Mouse (Mus musculus) forebrain, embryonic 14.5 days (tissue): ENCODE results near the gene Pnisr. TPM values are rescaled to one million over a fixed set of nuclear protein-coding genes. Genes with fewer than 3 reads are reported as not detected.

Source experiments
- ATAC-seq: fragments of 200-750 bp; cut with Nextera tagmentation; 2 replicates; pipeline ENCODE4 v1.8.0; 2017; ENCODE audit warnings: mild to moderate bottlenecking, moderate library complexity
- DNase-seq: peaks from one replicate; pipeline ENCODE4 v3.0.0-alpha.2; 2015; ENCODE audit warnings: low spot score
- H3K27ac ChIP-seq: fragments of 300-500 bp; sonication (generic); 2 replicates; pipeline ENCODE4 v1.5.1; 2014; ENCODE audit warnings: low read depth, mild to moderate bottlenecking, control low read depth, low read length, moderate library complexity
- H3K27me3 ChIP-seq: fragments of 300-500 bp; sonication (generic); replicated peaks from 2 replicates; pipeline ENCODE4 v1.6.1; 2014; ENCODE audit warnings: low read length, control low read depth, mixed read lengths; ENCODE audit not compliant: control insufficient read depth, insufficient read depth
- H3K36me3 ChIP-seq: fragments of 300-500 bp; sonication (generic); 2 replicates; pipeline ENCODE4 v1.6.1; 2014; ENCODE audit warnings: low read length, control low read depth; ENCODE audit not compliant: control insufficient read depth, insufficient read depth
- H3K4me1 ChIP-seq: fragments of 300-500 bp; sonication (generic); 2 replicates; pipeline ENCODE4 v1.6.1; 2014; ENCODE audit warnings: antibody characterized with exemption, low read length, control low read depth; ENCODE audit not compliant: control insufficient read depth, insufficient read depth
- H3K4me2 ChIP-seq: fragments of 300-500 bp; sonication (generic); 2 replicates; pipeline ENCODE4 v1.6.1; 2014; ENCODE audit warnings: mild to moderate bottlenecking, control low read depth, low read length
- H3K4me3 ChIP-seq: fragments of 300-500 bp; sonication (generic); 2 replicates; pipeline ENCODE4 v1.5.1; 2014; ENCODE audit warnings: low read depth, low read length, control low read depth
- H3K9ac ChIP-seq: fragments of 300-500 bp; sonication (generic); 2 replicates; pipeline ENCODE4 v1.6.1; 2014; ENCODE audit warnings: mild to moderate bottlenecking, low read length, control low read depth, moderate library complexity
- H3K9me3 ChIP-seq: fragments of 300-500 bp; sonication (generic); replicated peaks from 2 replicates; pipeline ENCODE4 v1.6.1; 2016; ENCODE audit warnings: low read length, control low read depth, mixed read lengths; ENCODE audit not compliant: control insufficient read depth
- WGBS: fragments of 180-500 bp; shearing (Covaris S2); extraction: QIAGEN DNeasy Blood & Tissue Kit; methylation state at CpG from one replicate; pipeline ENCODE4 v1.1.7; 2014; 5-methylcytosine and 5-hydroxymethylcytosine counted together
- polyA plus RNA-seq: library from polyadenylated mRNA; unstranded; fragments of >200 nt; fragmentation: Nextera tagmentation; extraction: Ambion mirVana; gene quantifications from 2 replicates; pipeline ENCODE4 v1.2.1, GENCODE M21; 2014

The Pnisr gene
- polyA plus RNA-seq, 1 experiment from 2014 or later, result 123 TPM

DNA sequence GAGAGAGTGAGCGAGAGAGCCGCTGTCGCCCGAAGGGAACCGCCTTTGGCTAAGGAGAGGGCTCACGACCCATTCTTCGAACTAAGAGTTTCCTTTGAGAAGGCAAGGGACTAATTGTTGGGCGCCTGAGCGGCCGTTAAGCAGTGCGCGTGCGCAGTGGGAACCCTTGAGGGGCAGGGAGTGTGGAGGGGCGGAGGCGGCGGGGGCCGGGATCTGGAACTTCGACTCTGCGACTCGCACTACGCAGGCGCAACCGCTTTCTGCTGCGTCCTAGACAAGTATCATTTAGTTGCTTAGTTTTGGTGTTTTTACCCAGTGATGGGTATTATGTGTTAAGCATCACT lies 876 bp downstream of the Pnisr start:
- peak overlapping the region; percentile 61 for H3K4me2 ChIP-seq
- DNase-seq (peak; percentile 96), ATAC-seq (peak; percentile 85)
- H3K9me3 ChIP-seq, result no peaks in the 10 kb centered on the region
- peaks cover 13% of the 10 kb centered on the region for H3K4me1 ChIP-seq
- peak overlapping the region; percentile 88 for H3K9ac ChIP-seq
- no peaks in the 10 kb centered on the region for H3K27me3 ChIP-seq
- H3K4me3 ChIP-seq, result peak overlapping the region; percentile 64
- peak overlapping the region; percentile 92 for H3K27ac ChIP-seq
- H3K36me3 ChIP-seq, result no peaks in the 10 kb centered on the region
- WGBS, result 1% methylated on average over 24 of the region's 24 CpGs

DNA sequence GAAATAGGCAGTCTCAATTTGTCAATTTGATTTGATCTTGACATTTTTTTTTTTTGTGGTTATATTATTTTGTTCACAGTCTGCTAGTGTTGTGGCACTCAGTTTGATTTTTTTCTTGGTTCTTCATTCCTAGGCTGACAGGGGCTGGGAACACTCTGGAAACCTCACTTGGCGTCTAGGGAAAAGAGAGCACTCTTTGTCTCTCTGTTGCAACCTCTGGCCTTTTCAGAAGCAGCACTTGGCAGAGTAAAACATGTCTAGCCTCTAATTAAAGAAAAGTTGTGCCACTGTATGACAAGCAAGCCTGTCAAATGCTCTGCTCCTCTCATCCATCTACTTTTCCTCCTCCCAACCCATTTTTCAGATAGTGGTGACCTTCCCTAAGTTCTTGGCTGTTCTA lies 10.1 kb downstream of the Pnisr start:
- no peak overlapping the region for H3K9ac ChIP-seq
- ATAC-seq (no peak), DNase-seq (no peak)
- H3K9me3 ChIP-seq, result no peaks in the 10 kb centered on the region
- H3K4me3 ChIP-seq, result no peak overlapping the region
- no peak overlapping the region for H3K27ac ChIP-seq
- no peaks in the 10 kb centered on the region for H3K27me3 ChIP-seq
- no peak overlapping the region for H3K4me2 ChIP-seq
- H3K4me1 ChIP-seq, result no peaks in the 10 kb centered on the region
- WGBS, result 36% methylated on average over 1 of the region's 1 CpGs
- peaks cover 64% of the 10 kb centered on the region for H3K36me3 ChIP-seq

DNA sequence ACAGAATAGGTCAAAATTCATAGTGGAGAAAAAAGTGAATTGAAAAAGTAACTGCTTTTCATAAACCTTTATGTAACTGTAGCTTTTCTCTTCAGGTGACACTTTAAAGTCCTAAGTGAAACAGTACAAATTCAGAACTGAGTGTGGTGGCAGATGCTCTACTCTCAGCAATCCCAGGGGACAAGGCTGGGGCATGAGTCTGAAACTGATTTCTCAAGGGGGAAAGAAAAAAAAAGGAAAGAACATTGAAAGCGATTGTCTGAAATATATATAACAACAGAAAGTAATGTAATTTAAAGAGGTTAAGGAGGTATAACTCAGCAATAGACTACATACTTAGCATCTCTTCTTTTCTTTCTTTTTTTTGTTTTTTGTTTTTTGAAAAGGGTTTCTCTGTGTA lies 17.8 kb downstream of the Pnisr start:
- Histone ChIP-seq H3K9ac (no peak overlapping the region), H3K27ac (no peak overlapping the region), H3K36me3 (peaks cover 62% of the 10 kb centered on the region), H3K4me1 (no peaks in the 10 kb centered on the region), H3K4me3 (no peak overlapping the region), H3K27me3 (no peaks in the 10 kb centered on the region), H3K9me3 (no peaks in the 10 kb centered on the region), H3K4me2 (no peak overlapping the region)
- ATAC-seq, result no peak
- WGBS, result 100% methylated on average over 1 of the region's 1 CpGs
- no peak for DNase-seq

DNA sequence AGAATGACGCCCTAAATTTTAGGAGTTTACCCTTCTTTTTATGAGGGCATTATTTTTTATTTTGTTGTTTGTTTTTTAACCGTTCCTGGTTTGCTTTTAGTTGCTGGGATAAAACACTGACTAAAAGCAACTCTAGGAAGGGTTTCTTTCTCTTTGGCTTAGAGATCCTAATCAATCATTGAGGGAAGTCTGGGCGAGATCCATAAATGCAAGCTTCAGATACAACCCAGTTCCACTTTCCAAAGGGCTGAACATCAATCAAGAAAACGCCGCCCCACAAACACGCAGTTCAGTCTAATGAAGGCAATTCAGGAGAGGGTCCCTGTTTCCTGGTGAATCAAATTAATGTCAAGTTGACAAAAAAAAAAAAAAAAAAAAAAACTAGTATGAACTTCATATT lies 31.4 kb downstream of the Pnisr start:
- Histone ChIP-seq H3K4me3 (peak overlapping the region; percentile 62), H3K27ac (no peak overlapping the region), H3K9me3 (no peaks in the 10 kb centered on the region), H3K36me3 (peaks cover 26% of the 10 kb centered on the region), H3K9ac (peak overlapping the region; percentile 77; the same call in 1 of the 2 replicates), H3K4me1 (no peaks in the 10 kb centered on the region), H3K27me3 (no peaks in the 10 kb centered on the region), H3K4me2 (peak overlapping the region; percentile 48)
- DNase-seq, result peak; percentile 4
- WGBS, result 31% methylated on average over 6 of the region's 6 CpGs
- no peak for ATAC-seq

DNA sequence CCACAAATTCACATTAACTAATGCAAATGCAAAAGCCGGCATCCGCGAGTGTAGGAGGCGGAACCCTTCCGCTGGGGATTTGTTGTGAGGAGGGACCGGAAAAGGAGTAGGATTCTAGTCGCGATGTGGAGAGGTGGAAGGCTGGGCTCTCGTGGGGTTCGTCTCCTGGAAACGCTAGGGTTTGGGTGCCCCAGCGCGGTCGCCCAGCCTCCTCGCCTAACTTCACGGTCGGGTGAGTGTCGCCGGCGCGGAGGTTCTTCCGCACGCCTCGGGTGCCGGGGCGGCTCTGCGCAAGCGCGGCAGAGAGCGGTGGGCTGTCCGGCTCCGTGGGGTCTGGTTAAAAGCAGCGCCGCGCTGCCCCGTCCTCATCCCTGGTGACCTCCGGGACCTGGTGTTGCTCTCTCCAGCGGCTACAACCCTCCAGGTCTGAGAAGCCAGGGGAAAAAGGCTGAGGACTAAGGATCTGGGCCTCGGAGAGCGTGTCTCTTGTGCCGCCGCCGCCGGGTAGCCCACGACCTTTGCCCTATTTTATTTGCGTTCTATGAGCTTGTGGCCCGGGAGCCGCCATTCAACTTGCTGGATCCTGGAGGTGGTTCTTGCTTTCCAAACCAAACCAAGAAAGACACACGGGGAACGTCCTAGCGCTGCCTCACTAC lies 32.3 kb downstream of the Pnisr start, which contains the start of gene Coq3:
Gene Coq3 (plus strand): TSS at position 109 of the 656 bp plus-strand sequence.
- ATAC-seq, result peak; percentile 94
- DNase-seq, result peak; percentile 85

DNA sequence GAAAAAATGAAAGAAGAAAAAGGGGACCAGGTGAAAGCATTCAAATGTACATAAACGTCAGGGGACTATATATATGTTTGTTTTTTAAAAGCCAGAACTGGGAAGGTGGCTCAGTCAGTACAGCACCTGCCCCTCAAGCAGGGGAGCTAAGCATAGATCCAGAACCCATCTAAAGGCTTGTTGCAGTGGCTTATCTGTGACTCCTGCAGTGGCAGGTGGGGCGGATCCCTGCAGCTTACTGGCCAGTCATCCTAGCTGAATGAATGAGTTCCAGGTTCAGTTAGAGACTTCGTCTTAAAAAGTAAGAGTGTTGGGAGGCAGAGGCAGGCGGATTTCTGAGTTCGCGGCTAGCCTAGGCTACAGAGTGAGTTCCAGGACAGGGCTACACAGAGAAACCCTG lies 35.4 kb downstream of the Pnisr start:
- Histone ChIP-seq H3K27ac (no peak overlapping the region), H3K4me3 (no peak overlapping the region), H3K9ac (no peak overlapping the region), H3K4me2 (no peak overlapping the region), H3K36me3 (no peaks in the 10 kb centered on the region), H3K4me1 (no peaks in the 10 kb centered on the region), H3K27me3 (no peaks in the 10 kb centered on the region), H3K9me3 (no peaks in the 10 kb centered on the region)
- no peak for DNase-seq
- no peak for ATAC-seq
- 93% methylated on average over 6 of the region's 6 CpGs for WGBS

More for the DNA sequence above, 32.3 kb downstream of the Pnisr start, which contains the start of gene Coq3:
- H3K4me2 ChIP-seq, result peak within 1 kb of the TSS; percentile 48
- H3K27me3 ChIP-seq, result no peaks in the 10 kb centered on the region
- under 1% methylated on average over 48 of the region's 51 CpGs for WGBS
- peaks cover 18% of the 10 kb centered on the region for H3K36me3 ChIP-seq
- no peaks in the 10 kb centered on the region for H3K9me3 ChIP-seq
- peak within 1 kb of the TSS; percentile 77 for H3K9ac ChIP-seq
- no peaks in the 10 kb centered on the region for H3K4me1 ChIP-seq
- peak within 1 kb of the TSS; percentile 84 for H3K27ac ChIP-seq
- peak within 1 kb of the TSS; percentile 62 for H3K4me3 ChIP-seq

DNA sequence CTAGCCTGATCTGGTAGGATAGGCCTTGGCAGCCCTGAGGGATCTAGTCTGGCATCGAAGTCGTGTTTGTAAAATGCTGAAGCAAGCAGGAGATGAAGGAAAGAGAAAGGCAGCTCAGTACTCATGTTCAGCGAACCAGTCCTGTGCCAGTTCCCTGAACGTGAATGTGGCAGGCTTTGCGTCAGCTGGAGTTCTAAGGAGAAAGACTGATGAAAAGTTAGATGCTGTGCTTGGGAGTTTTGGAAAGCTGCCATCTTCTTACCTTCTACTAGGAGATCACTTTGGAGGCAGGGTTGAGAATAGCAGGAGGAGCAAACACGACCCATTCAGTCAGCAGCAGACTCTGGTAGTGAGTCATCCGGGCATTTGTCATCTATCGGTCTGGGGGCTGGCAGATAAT lies 38.4 kb downstream of the Pnisr start:
- DNase-seq, result no peak
- Histone ChIP-seq H3K4me3 (no peak overlapping the region), H3K9me3 (no peaks in the 10 kb centered on the region), H3K4me2 (no peak overlapping the region), H3K27ac (no peak overlapping the region), H3K27me3 (no peaks in the 10 kb centered on the region), H3K36me3 (no peaks in the 10 kb centered on the region), H3K9ac (no peak overlapping the region), H3K4me1 (no peaks in the 10 kb centered on the region)
- no peak for ATAC-seq
- WGBS, result 83% methylated on average over 8 of the region's 8 CpGs

Other genes with a start within 250 kb of the Pnisr start
- gene Prdm13, start 161.6 kb upstream of the Pnisr start, polyA plus RNA-seq, result 0.22 and 0.44 TPM in 2 replicates
- 74.5 and 79.6 TPM in 2 replicates for gene Ccnc, start 119.9 kb upstream of the Pnisr start, polyA plus RNA-seq
- 8.7 and 10.4 TPM in 2 replicates for gene Usp45, start 80.4 kb upstream of the Pnisr start, polyA plus RNA-seq
- gene Tstd3, start 80.4 kb upstream of the Pnisr start, polyA plus RNA-seq, result 16.5 and 17.1 TPM in 2 replicates
- 18.0 and 18.6 TPM in 2 replicates for gene Coq3, start 32.1 kb downstream of the Pnisr start, polyA plus RNA-seq
- 16.2 and 16.4 TPM in 2 replicates for gene Faxc, start 83.7 kb downstream of the Pnisr start, polyA plus RNA-seq